Mouse (Mus musculus) kidney, embryonic 16.5 days (tissue): Measurements from ENCODE around the gene Gpr157. TPM values are rescaled to one million over a fixed set of nuclear protein-coding genes. Genes with fewer than 3 reads are reported as not detected.

Experiments used
- ATAC-seq: fragments of 200-750 bp; cut with Nextera tagmentation; 2 replicates; pipeline ENCODE4 v1.8.0; 2017; ENCODE audit warnings: moderate TSS enrichment; ENCODE audit not compliant: low FRiP score, low TSS enrichment
- H3K27ac ChIP-seq: fragments of 300-500 bp; sonication (generic); 2 replicates; pipeline ENCODE4 v1.5.1; 2014; ENCODE audit warnings: low read length
- H3K27me3 ChIP-seq: fragments of 300-500 bp; sonication (generic); 2 replicates; pipeline ENCODE4 v1.6.1; 2014; ENCODE audit warnings: low read length, control low read depth, mixed read lengths; ENCODE audit not compliant: insufficient read depth
- H3K36me3 ChIP-seq: fragments of 300-500 bp; sonication (generic); 2 replicates; pipeline ENCODE4 v1.6.1; 2014; ENCODE audit warnings: low read length, control low read depth, mixed read lengths; ENCODE audit not compliant: insufficient read depth
- H3K4me1 ChIP-seq: fragments of 300-500 bp; sonication (generic); 2 replicates; pipeline ENCODE4 v1.6.1; 2014; ENCODE audit warnings: low read length, control low read depth, mixed read lengths; ENCODE audit not compliant: insufficient read depth
- H3K4me2 ChIP-seq: fragments of 300-500 bp; sonication (generic); replicated peaks from 2 replicates; pipeline ENCODE4 v1.6.1; 2014; ENCODE audit warnings: low read depth, low read length
- H3K4me3 ChIP-seq: fragments of 300-500 bp; sonication (generic); 2 replicates; pipeline ENCODE4 v1.5.1; 2014; ENCODE audit warnings: mild to moderate bottlenecking, low read length
- H3K9ac ChIP-seq: fragments of 300-500 bp; sonication (generic); replicated peaks from 2 replicates; pipeline ENCODE4 v1.6.1; 2014; ENCODE audit warnings: low read length
- H3K9me3 ChIP-seq: fragments of 300-500 bp; sonication (generic); 2 replicates; pipeline ENCODE4 v1.6.1; 2016; ENCODE audit warnings: low read length, control low read depth
- WGBS: fragments of 180-500 bp; shearing (Covaris S2); extraction: QIAGEN DNeasy Blood & Tissue Kit; methylation state at CpG from one replicate; pipeline ENCODE4 v1.1.7; 2014; 5-methylcytosine and 5-hydroxymethylcytosine counted together
- polyA plus RNA-seq: library from polyadenylated mRNA; unstranded; fragments of >200 nt; fragmentation: Nextera tagmentation; extraction: Ambion mirVana; gene quantifications from 2 replicates; pipeline ENCODE4 v1.2.1, GENCODE M21; 2015

The Gpr157 gene
- polyA plus RNA-seq, 1 experiment from 2014 or later = 0.40 TPM

GRCm38 (mm10) chr4:150119055-150119454, 31.9 kb downstream of the Gpr157 start, which contains the start of gene Slc2a5:
Gene Slc2a5, plus strand, starts transcription at chr4:150119283.
- peak within 1 kb of the TSS; percentile 21; the same call in 1 of the 2 replicates for H3K4me3 ChIP-seq
- H3K9ac ChIP-seq = peak within 1 kb of the TSS; percentile 40; the same call in 1 of the 2 replicates
- no peaks in the 10 kb centered on the region for H3K9me3 ChIP-seq
- peak within 1 kb of the TSS; percentile 52 for H3K4me2 ChIP-seq
- no peaks in the 10 kb centered on the region for H3K27me3 ChIP-seq
- ATAC-seq = no peak
- 0 out of 2 replicates have a peak within 1 kb of the TSS, but pooled peaks have one; percentile 7 for H3K27ac ChIP-seq
- no peaks in the 10 kb centered on the region for H3K36me3 ChIP-seq
- peaks cover 16% of the 10 kb centered on the region for H3K4me1 ChIP-seq
- under 1% methylated on average over 8 of the region's 15 CpGs for WGBS

GRCm38 (mm10) chr4:150119640-150120039, 32.5 kb downstream of the Gpr157 start:
- H3K4me1 ChIP-seq = peaks cover 16% of the 10 kb centered on the region
- 0 out of 2 replicates have a peak overlapping the region, but pooled peaks have one; percentile 7 for H3K27ac ChIP-seq
- H3K9me3 ChIP-seq = no peaks in the 10 kb centered on the region
- peak overlapping the region; percentile 21; the same call in 1 of the 2 replicates for H3K4me3 ChIP-seq
- WGBS = 19% methylated on average over 14 of the region's 14 CpGs
- H3K27me3 ChIP-seq = no peaks in the 10 kb centered on the region
- peak overlapping the region; percentile 40; the same call in 1 of the 2 replicates for H3K9ac ChIP-seq
- H3K36me3 ChIP-seq = no peaks in the 10 kb centered on the region
- ATAC-seq = no peak; the same call in 1 of the 2 replicates
- peak overlapping the region; percentile 52 for H3K4me2 ChIP-seq

DNA sequence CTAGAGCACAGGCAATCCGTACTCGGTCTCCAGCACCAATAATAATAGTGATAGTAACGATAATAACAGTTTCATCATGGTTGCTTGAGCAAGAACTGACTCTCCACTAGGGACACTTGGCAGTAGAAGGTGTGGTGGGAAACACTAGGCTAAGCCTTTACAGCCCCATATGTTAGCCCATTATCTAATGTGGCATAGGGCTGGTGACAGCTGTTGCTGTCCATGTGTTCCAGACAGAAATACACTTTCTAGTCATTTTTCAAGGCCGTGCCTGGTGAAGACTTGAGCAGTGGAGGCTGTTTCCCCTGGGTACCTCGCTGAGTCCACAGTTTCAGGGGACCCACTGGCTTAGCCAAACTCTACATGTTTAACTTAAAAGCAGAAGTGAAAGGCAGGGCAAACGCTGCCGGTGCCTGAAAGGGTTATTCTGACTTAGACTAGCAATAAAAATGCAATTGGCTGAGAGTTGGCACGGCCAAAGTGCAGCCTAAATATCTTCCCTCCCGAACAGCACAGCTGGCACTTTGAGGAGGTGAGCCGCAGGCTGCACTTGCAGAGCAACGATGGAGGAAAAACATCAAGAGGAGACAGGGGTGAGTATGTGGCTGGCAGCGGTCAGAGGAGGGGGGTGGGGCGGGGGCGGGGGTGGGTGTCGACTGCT, 33.1 kb downstream of the Gpr157 start:
- Histone ChIP-seq H3K9ac (no peak overlapping the region), H3K9me3 (no peaks in the 10 kb centered on the region), H3K4me1 (peaks cover 16% of the 10 kb centered on the region), H3K4me3 (no peak overlapping the region), H3K36me3 (no peaks in the 10 kb centered on the region), H3K4me2 (no peak overlapping the region), H3K27ac (no peak overlapping the region), H3K27me3 (no peaks in the 10 kb centered on the region)
- WGBS = 25% methylated on average over 15 of the region's 15 CpGs
- no peak for ATAC-seq

DNA sequence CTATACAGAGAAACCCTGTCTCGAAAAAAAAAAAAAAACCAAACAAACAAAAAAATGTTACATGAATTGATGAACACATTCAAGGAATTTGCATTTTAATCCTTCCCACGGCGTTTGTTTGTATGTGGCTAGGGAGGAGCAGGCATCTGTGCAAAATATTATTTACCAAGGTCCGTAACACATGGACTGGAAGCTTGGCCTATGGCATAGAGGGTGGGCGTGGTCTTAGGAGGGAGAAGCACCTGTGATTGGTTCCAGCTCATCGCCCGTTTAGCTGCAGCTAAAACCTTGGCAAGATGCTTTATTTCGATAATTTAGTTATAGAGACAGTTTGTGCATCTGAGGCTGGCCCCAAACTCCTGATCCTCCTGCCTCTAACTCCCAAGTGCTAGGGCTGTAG, 34.3 kb downstream of the Gpr157 start:
- no peak overlapping the region for H3K9ac ChIP-seq
- H3K4me1 ChIP-seq = peaks cover 16% of the 10 kb centered on the region
- no peaks in the 10 kb centered on the region for H3K36me3 ChIP-seq
- 73% methylated on average over 8 of the region's 8 CpGs for WGBS
- H3K27me3 ChIP-seq = no peaks in the 10 kb centered on the region
- no peak for ATAC-seq
- no peaks in the 10 kb centered on the region for H3K9me3 ChIP-seq
- no peak overlapping the region for H3K4me2 ChIP-seq
- no peak overlapping the region for H3K27ac ChIP-seq
- no peak overlapping the region for H3K4me3 ChIP-seq

DNA sequence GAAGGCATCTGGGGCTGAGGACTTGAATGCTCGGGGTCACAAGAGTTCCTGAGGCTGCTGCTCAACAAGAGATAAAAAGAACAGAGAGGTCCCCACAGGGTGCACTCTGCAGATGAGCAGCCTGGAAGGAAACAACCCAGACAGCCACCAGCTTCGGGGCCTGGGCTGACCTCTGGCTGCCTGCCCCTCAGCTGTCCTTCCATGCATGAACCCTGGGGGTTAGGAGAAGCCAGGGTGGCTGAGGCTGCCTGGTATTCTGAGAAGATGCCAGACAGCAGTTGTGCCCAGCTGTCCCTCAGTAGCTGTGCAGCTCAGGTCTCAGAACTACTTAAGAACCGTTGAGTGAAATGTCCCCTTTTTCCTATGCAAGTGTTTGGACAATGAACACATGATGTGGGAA, 35.3 kb downstream of the Gpr157 start:
- no peak overlapping the region for H3K4me2 ChIP-seq
- H3K4me3 ChIP-seq = no peak overlapping the region
- H3K9ac ChIP-seq = no peak overlapping the region
- no peak overlapping the region for H3K27ac ChIP-seq
- no peaks in the 10 kb centered on the region for H3K27me3 ChIP-seq
- H3K36me3 ChIP-seq = no peaks in the 10 kb centered on the region
- ATAC-seq = no peak
- H3K9me3 ChIP-seq = no peaks in the 10 kb centered on the region
- H3K4me1 ChIP-seq = peaks cover 16% of the 10 kb centered on the region
- WGBS = 30% methylated on average over 3 of the region's 3 CpGs

- no peak for ATAC-seq
These were observed 39.2 kb downstream of the Gpr157 start for GRCm38 (mm10) chr4:150126373-150126772.

DNA sequence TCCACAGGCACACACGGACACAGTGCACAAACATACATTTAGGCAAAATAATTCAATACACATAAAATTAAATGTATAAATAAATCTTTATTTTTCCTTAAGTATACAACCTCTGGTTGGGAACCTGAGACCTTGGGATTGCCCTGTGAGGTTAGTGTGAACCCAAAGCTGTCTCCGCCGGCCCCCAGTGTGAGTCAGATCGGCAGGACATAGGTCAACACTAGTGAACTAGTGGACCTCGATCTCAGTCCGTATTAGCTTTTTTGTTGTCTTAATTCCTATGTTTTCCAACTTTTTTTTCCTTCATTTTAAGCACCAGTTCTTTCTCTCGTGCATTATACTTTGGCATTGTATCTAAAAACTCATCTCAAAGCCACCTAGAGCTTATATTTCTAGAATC, 40.7 kb downstream of the Gpr157 start:
- ATAC-seq = no peak
- Histone ChIP-seq H3K4me1 (peaks cover 4% of the 10 kb centered on the region), H3K27ac (no peak overlapping the region), H3K9ac (no peak overlapping the region), H3K36me3 (no peaks in the 10 kb centered on the region), H3K9me3 (no peaks in the 10 kb centered on the region), H3K4me3 (no peak overlapping the region), H3K27me3 (no peaks in the 10 kb centered on the region), H3K4me2 (no peak overlapping the region)
- 79% methylated on average over 7 of the region's 7 CpGs for WGBS

More at GRCm38 (mm10) chr4:150126373-150126772, 39.2 kb downstream of the Gpr157 start:
- no peaks in the 10 kb centered on the region for H3K27me3 ChIP-seq
- no peaks in the 10 kb centered on the region for H3K9me3 ChIP-seq
- no peak overlapping the region for H3K27ac ChIP-seq
- no peaks in the 10 kb centered on the region for H3K36me3 ChIP-seq
- no peak overlapping the region for H3K4me3 ChIP-seq
- no peak overlapping the region for H3K4me2 ChIP-seq
- no peak overlapping the region for H3K9ac ChIP-seq
- 84% methylated on average over 5 of the region's 5 CpGs for WGBS
- no peaks in the 10 kb centered on the region for H3K4me1 ChIP-seq

- no peak for ATAC-seq
- H3K27ac ChIP-seq = no peak overlapping the region
- H3K36me3 ChIP-seq = no peaks in the 10 kb centered on the region
- H3K27me3 ChIP-seq = no peaks in the 10 kb centered on the region
- H3K4me2 ChIP-seq = no peak overlapping the region
- no peaks in the 10 kb centered on the region for H3K9me3 ChIP-seq
- WGBS = 78% methylated on average over 8 of the region's 8 CpGs
- H3K4me1 ChIP-seq = peaks cover 11% of the 10 kb centered on the region
- H3K9ac ChIP-seq = no peak overlapping the region
- no peak overlapping the region for H3K4me3 ChIP-seq
These were observed 41.4 kb downstream of the Gpr157 start for GRCm38 (mm10) chr4:150128571-150128970.

GRCm38 (mm10) chr4:150130661-150131060, 43.5 kb downstream of the Gpr157 start:
- Histone ChIP-seq H3K36me3 (no peaks in the 10 kb centered on the region), H3K4me3 (no peak overlapping the region), H3K27me3 (no peaks in the 10 kb centered on the region), H3K9ac (no peak overlapping the region), H3K4me1 (peaks cover 11% of the 10 kb centered on the region), H3K27ac (no peak overlapping the region), H3K9me3 (no peaks in the 10 kb centered on the region), H3K4me2 (no peak overlapping the region)
- WGBS = 53% methylated on average over 2 of the region's 2 CpGs
- ATAC-seq = no peak

GRCm38 (mm10) chr4:150132692-150133271, 45.6 kb downstream of the Gpr157 start:
- Histone ChIP-seq H3K27ac (no peak overlapping the region), H3K4me2 (peak overlapping the region; percentile 49), H3K27me3 (no peaks in the 10 kb centered on the region), H3K9ac (0 out of 2 replicates have a peak overlapping the region, but pooled peaks have one; percentile 17), H3K4me3 (peak overlapping the region; percentile 28; the same call in 1 of the 2 replicates), H3K4me1 (peaks cover 11% of the 10 kb centered on the region), H3K9me3 (no peaks in the 10 kb centered on the region), H3K36me3 (no peaks in the 10 kb centered on the region)
- ATAC-seq = peak; percentile 76
- WGBS = 10% methylated on average over 24 of the region's 24 CpGs
